Mouse (Mus musculus) layer of hippocampus, adult 8-10 months (tissue): ENCODE measurements at regions not wholly inside any gene's neighbourhood (a gene's known extent, or its start where the extent isn't known, plus 50 kb on each side); places are given as distances from the start of the nearest gene placed in this dataset.
"Not testable (repeated sequence)": the region's sequence is repeated elsewhere in the genome, so short reads cannot be mapped to it uniquely, and the experiment has no call there.

Experiments used
- DNase-seq, 2 experiments: peaks; one replicate each; pipeline ENCODE4 v3.0.0; 2022; ENCODE audit warnings: low spot score in 2 of 2

GRCm38 (mm10) chr14:14478159-14478558, 77.1 kb downstream of the Olfr721-ps1 start:
- DNase-seq: not testable (repeated sequence)

GRCm38 (mm10) chr14:14481840-14482239, 80.7 kb downstream of the Olfr721-ps1 start:
- DNase-seq: peak; percentile 27 to 34

GRCm38 (mm10) chr14:14486356-14486755, 85.3 kb downstream of the Olfr721-ps1 start:
- peak in 1 of 2 experiments; percentile 10 for DNase-seq

- DNase-seq: no peak
Measured at GRCm38 (mm10) chr14:14490501-14490900, 89.4 kb downstream of the Olfr721-ps1 start.

GRCm38 (mm10) chr14:14492041-14492440, 90.9 kb downstream of the Olfr721-ps1 start:
- no peak for DNase-seq

GRCm38 (mm10) chr14:14511927-14512326, 110.8 kb downstream of the Olfr721-ps1 start:
- no peak for DNase-seq

- no peak for DNase-seq
Measured at GRCm38 (mm10) chr14:14513056-14513455, 112.0 kb downstream of the Olfr721-ps1 start.

- DNase-seq: no peak
Measured at GRCm38 (mm10) chr14:14513498-14513897, 112.4 kb downstream of the Olfr721-ps1 start.

GRCm38 (mm10) chr14:14514440-14515172, 113.5 kb downstream of the Olfr721-ps1 start:
- DNase-seq: no peak

GRCm38 (mm10) chr14:14515363-14515762, 114.3 kb downstream of the Olfr721-ps1 start:
- DNase-seq: no peak

GRCm38 (mm10) chr14:14515918-14516317, 114.8 kb downstream of the Olfr721-ps1 start:
- no peak for DNase-seq

- DNase-seq: no peak
Measured at GRCm38 (mm10) chr14:14518027-14518426, 116.9 kb downstream of the Olfr721-ps1 start.

- no peak for DNase-seq
Measured at GRCm38 (mm10) chr14:14518841-14519240, 117.7 kb downstream of the Olfr721-ps1 start.

- DNase-seq: peak; percentile 12 to 23
Measured at GRCm38 (mm10) chr14:14520195-14520594, 119.1 kb downstream of the Olfr721-ps1 start.

GRCm38 (mm10) chr14:14521331-14521730, 120.2 kb downstream of the Olfr721-ps1 start:
- DNase-seq: not testable (repeated sequence)

- DNase-seq: no peak
Measured at GRCm38 (mm10) chr14:14525225-14525624, 124.1 kb downstream of the Olfr721-ps1 start.

- DNase-seq: no peak
Measured at GRCm38 (mm10) chr14:14528437-14528836, 127.3 kb downstream of the Olfr721-ps1 start.

GRCm38 (mm10) chr14:14541206-14541605, 140.1 kb downstream of the Olfr721-ps1 start:
- no peak for DNase-seq

GRCm38 (mm10) chr14:14541705-14542104, 140.6 kb downstream of the Olfr721-ps1 start:
- DNase-seq: no peak

GRCm38 (mm10) chr14:14544236-14544635, 143.1 kb downstream of the Olfr721-ps1 start:
- DNase-seq: no peak

- DNase-seq: no peak
Measured at GRCm38 (mm10) chr14:14552201-14552600, 149.9 kb upstream of the Slc4a7 start.

GRCm38 (mm10) chr14:14574851-14575250, 127.2 kb upstream of the Slc4a7 start:
- no peak for DNase-seq

GRCm38 (mm10) chr14:14591939-14592338, 110.1 kb upstream of the Slc4a7 start:
- DNase-seq: no peak
